Mouse (Mus musculus) ES-E14 (cell line): ENCODE data around the gene Rps27l.

Experiments used
- CHD2 ChIP-seq: IDR thresholded peaks from 2 replicates; pipeline ENCODE4 v1.6.1; 2014; ENCODE audit warnings: mild to moderate bottlenecking, low read depth, low read length, inconsistent platforms
- HCFC1 ChIP-seq: IDR thresholded peaks from 2 replicates; pipeline ENCODE4 v1.6.1; 2012; ENCODE audit warnings: low read length, inconsistent platforms, borderline replicate concordance; ENCODE audit not compliant: insufficient read depth
- MAFK ChIP-seq: IDR thresholded peaks from 2 replicates; pipeline ENCODE4 v1.6.1; 2014; ENCODE audit warnings: mild to moderate bottlenecking, low read depth, low read length, inconsistent platforms; ENCODE audit not compliant: insufficient read depth
- ZC3H11A ChIP-seq: IDR thresholded peaks from 2 replicates; pipeline ENCODE4 v1.6.1; 2012; ENCODE audit warnings: low read depth, mild to moderate bottlenecking, inconsistent platforms, low read length, borderline replicate concordance
- ZNF384 ChIP-seq: IDR thresholded peaks from 2 replicates; pipeline ENCODE4 v1.6.1; 2012; ENCODE audit warnings: low read depth, low read length, inconsistent platforms

DNA sequence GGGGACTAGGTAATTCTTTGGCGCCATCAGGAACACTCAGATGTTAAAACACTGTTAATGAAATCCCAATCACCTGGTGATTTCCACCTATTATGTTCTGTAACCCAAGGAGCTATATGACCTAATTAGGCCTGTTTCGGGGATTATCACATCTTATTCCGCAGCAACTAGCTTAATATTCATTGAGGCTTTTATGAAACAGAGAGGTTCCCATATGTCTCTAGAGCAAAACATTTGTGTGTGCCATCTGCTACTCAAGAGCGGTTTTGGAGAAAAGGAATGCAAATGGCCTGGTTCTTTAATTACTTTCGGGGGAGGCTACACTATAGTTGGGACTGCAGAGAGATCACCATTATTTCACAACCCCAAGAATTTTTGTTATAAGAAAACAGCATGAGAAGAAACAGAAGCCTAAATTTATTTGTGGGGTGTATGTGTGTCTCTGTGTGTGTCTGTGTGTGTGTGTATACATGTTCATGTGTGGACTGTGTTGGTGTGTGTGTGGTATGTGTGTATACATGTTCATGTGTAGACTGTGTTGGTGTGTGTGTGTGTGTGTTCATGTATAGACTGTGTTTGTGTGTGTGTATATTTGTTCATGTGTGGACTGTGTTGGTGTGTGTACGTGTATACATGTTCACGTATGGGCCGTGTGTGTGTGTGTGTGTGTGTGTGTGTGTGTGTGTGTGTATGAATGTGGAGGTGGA is 18.0 kb upstream of the Rps27l start:
- TF ChIP-seq HCFC1: no peak
- TF ChIP-seq ZNF384: no peak
- TF ChIP-seq MAFK: no peak
- TF ChIP-seq ZC3H11A: no peak
- no peak for TF ChIP-seq CHD2
